Mouse (Mus musculus) embryonic fibroblast, embryonic 13.5 days (primary cell): ENCODE data around the gene Togaram2.

Experiments used
- CTCF ChIP-seq: IDR thresholded peaks from 2 replicates; pipeline ENCODE4 v1.5.1; 2011; ENCODE audit warnings: mild to moderate bottlenecking, control low read depth, low read length, moderate library complexity, borderline replicate concordance; ENCODE audit not compliant: insufficient read depth
- POLR2A ChIP-seq: IDR thresholded peaks from 2 replicates; pipeline ENCODE4 v1.6.1; 2011; ENCODE audit warnings: low read depth, mild to moderate bottlenecking, control low read depth, low read length, moderate library complexity

- TF ChIP-seq CTCF (no peak), POLR2A (no peak)
Observed at GRCm38 (mm10) chr17:71721019-71721418, 48.0 kb downstream of the Togaram2 start.
